Mouse (Mus musculus): ENCODE measurements around the gene Cdc5l.

GRCm38 (mm10) chr17:45417387-45417786, 16.1 kb downstream of the Cdc5l start:
- TF ChIP-seq TAL1 (conservative IDR thresholded peaks at IDR 0.05; ENCODE audit: low read depth, low read length): no peak
- no peak for TF ChIP-seq CTCF (IDR thresholded peaks at IDR 0.05; ENCODE audit: low read depth, low read length)
- TF ChIP-seq GATA1 (IDR thresholded peaks at IDR 0.05; ENCODE audit: borderline replicate concordance, low read length): no peak
